Mouse (Mus musculus) liver, embryonic 14.5 days (tissue): Measurements from ENCODE around the gene Rbmxl1.

Experiments used
- CTCF ChIP-seq: IDR thresholded peaks from 2 replicates; pipeline ENCODE4 v1.5.1; 2016; ENCODE audit warnings: antibody characterized with exemption, low read depth, control low read depth
- EP300 ChIP-seq: IDR thresholded peaks from 2 replicates; pipeline ENCODE4 v1.6.1; 2016; ENCODE audit warnings: antibody characterized with exemption, low read depth

GRCm38 (mm10) chr8:78510094-78510493, 1.4 kb upstream of the Rbmxl1 start:
- TF ChIP-seq EP300 = no peak
- no peak for TF ChIP-seq CTCF
